Mouse (Mus musculus) cerebral cortex, adult 2 months (tissue): Measurements from ENCODE around the gene Mrpl21.

Experiments used
- WGBS: fragments of 180-500 bp; shearing (Covaris S2); methylation state at CpG from one replicate; pipeline ENCODE4 v1.1.7; 2018; 5-methylcytosine and 5-hydroxymethylcytosine counted together

Mrpl21 gene

GRCm38 (mm10) chr19:3339187-3339586 lies 56.5 kb downstream of the Mrpl21 start:
- WGBS: 84% methylated on average over 8 of the region's 8 CpGs

GRCm38 (mm10) chr19:3341021-3341420 lies 58.3 kb downstream of the Mrpl21 start:
- 50% methylated on average over 3 of the region's 3 CpGs for WGBS
